In the genomic region with DNA sequence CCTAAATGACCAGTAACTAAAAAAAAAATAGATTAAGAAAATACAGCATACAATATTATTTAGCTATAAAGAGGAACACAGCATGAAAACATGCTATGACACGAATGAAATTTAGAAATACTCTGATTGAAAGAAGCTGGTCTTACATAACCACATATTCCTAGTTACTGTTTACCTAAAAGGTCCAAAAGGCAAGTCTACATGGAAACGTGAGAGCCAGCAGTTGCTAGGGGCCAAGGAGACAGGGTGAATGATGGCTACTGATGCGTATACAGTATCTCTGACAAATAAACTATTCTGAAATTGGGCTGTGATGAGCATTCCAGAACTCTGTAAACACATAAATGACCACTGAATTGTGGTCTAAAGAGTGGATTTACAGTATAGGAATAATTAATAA, we compare ENCODE assay signal across 21 mouse cellular contexts.
"Had no signal": no experiment of that assay in that cellular context is flagged by ENCODE, and none has a peak within 500 bp of the region (broad histone marks: within the 10 kb centered on the region; RNA-seq: fewer than 3 reads in every experiment).

No protein-coding gene starts in this region.

- H3K36me3 ChIP-seq: hindbrain, embryonic 15.5 days; limb, embryonic 10.5 days; limb, embryonic 13.5 days; liver, embryonic 13.5 days; lung, embryonic 15.5 days; midbrain, embryonic 10.5 days; midbrain, embryonic 13.5 days; neural tube, embryonic 13.5 days; stomach, embryonic 15.5 days had no signal

- H3K4me3 ChIP-seq: hindbrain, embryonic 15.5 days; limb, embryonic 10.5 days; limb, embryonic 13.5 days; liver, embryonic 13.5 days; lung, embryonic 15.5 days; megakaryocyte, embryonic 14.5 days; midbrain, embryonic 10.5 days; midbrain, embryonic 13.5 days; myocyte; neural tube, embryonic 13.5 days; stomach, embryonic 15.5 days had no signal

- H3K27ac ChIP-seq: hindbrain, embryonic 15.5 days; limb, embryonic 10.5 days; limb, embryonic 13.5 days; liver, embryonic 13.5 days; lung, embryonic 15.5 days; midbrain, embryonic 10.5 days; midbrain, embryonic 13.5 days; neural tube, embryonic 13.5 days; stomach, embryonic 15.5 days had no signal

- H3K9me3 ChIP-seq: hindbrain, embryonic 15.5 days; limb, embryonic 10.5 days; limb, embryonic 13.5 days; liver, embryonic 13.5 days; lung, embryonic 15.5 days; midbrain, embryonic 10.5 days; neural tube, embryonic 13.5 days; stomach, embryonic 15.5 days had no signal

- ATAC-seq: intestine, postnatal 0 days; midbrain, embryonic 13.5 days; midbrain, embryonic 16.5 days had no signal

- H3K27me3 ChIP-seq: hindbrain, embryonic 15.5 days; limb, embryonic 13.5 days; liver, embryonic 13.5 days; lung, embryonic 15.5 days; megakaryocyte, embryonic 14.5 days; midbrain, embryonic 13.5 days; neural tube, embryonic 13.5 days; stomach, embryonic 15.5 days had no signal

- H3K4me1 ChIP-seq: hindbrain, embryonic 15.5 days; limb, embryonic 10.5 days; limb, embryonic 13.5 days; liver, embryonic 13.5 days; lung, embryonic 15.5 days; midbrain, embryonic 10.5 days; midbrain, embryonic 13.5 days; neural tube, embryonic 13.5 days; stomach, embryonic 15.5 days had no signal

- H3K4me2 ChIP-seq: hindbrain, embryonic 15.5 days; limb, embryonic 13.5 days; liver, embryonic 13.5 days; lung, embryonic 15.5 days; midbrain, embryonic 13.5 days; neural tube, embryonic 13.5 days; stomach, embryonic 15.5 days had no signal

- H3K9ac ChIP-seq: hindbrain, embryonic 15.5 days; limb, embryonic 13.5 days; liver, embryonic 13.5 days; lung, embryonic 15.5 days; midbrain, embryonic 13.5 days; neural tube, embryonic 13.5 days; stomach, embryonic 15.5 days had no signal

- DNase-seq: liver, embryonic 13.5 days; lung, adult 18-20 months; lung, postnatal 10 days; lung, postnatal 36 days; retina, postnatal 1 day; right cerebral cortex, postnatal 25 days; spleen, adult 18-20 months; thymus, adult 18-20 months; thymus, postnatal 36 days had no signal
